Mouse (Mus musculus) embryonic facial prominence, embryonic 11.5 days (tissue): ENCODE data around the gene Stk10. TPM values are rescaled to one million over a fixed set of nuclear protein-coding genes. Genes with fewer than 3 reads are reported as not detected.

Experiments
- ATAC-seq: fragments of 200-750 bp; cut with Nextera tagmentation; replicated peaks from 2 replicates; pipeline ENCODE4 v1.8.0; 2017; ENCODE audit warnings: low read depth; ENCODE audit not compliant: insufficient number of reproducible peaks, low FRiP score, low TSS enrichment
- DNase-seq: peaks from one replicate; pipeline ENCODE4 v3.0.0-alpha.2; 2015; ENCODE audit warnings: low spot score
- H3K27ac ChIP-seq: fragments of 300-500 bp; sonication (generic); replicated peaks from 2 replicates; pipeline ENCODE4 v1.5.1; 2014; ENCODE audit warnings: mild to moderate bottlenecking, low read depth, low read length, control low read depth
- H3K27me3 ChIP-seq: fragments of 300-500 bp; sonication (generic); 2 replicates; pipeline ENCODE4 v1.6.1; 2014; ENCODE audit warnings: mild to moderate bottlenecking, low read length, moderate library complexity, mixed read lengths; ENCODE audit not compliant: control insufficient read depth, insufficient read depth
- H3K36me3 ChIP-seq: fragments of 300-500 bp; sonication (generic); replicated peaks from 2 replicates; pipeline ENCODE4 v1.6.1; 2014; ENCODE audit warnings: low read depth, mild to moderate bottlenecking, low read length, moderate library complexity, mixed read lengths; ENCODE audit not compliant: control insufficient read depth, insufficient read depth
- H3K4me1 ChIP-seq: fragments of 300-500 bp; sonication (generic); 2 replicates; pipeline ENCODE4 v1.6.1; 2014; ENCODE audit warnings: low read length, mixed read lengths; ENCODE audit not compliant: control insufficient read depth, insufficient read depth
- H3K4me2 ChIP-seq: fragments of 300-500 bp; sonication (generic); 2 replicates; pipeline ENCODE4 v1.6.1; 2014; ENCODE audit warnings: low read depth, mild to moderate bottlenecking, control low read depth, low read length, moderate library complexity
- H3K4me3 ChIP-seq: fragments of 300-500 bp; sonication (generic); 2 replicates; pipeline ENCODE4 v1.5.1; 2014; ENCODE audit warnings: low read depth, low read length, control low read depth
- H3K9ac ChIP-seq: fragments of 300-500 bp; sonication (generic); replicated peaks from 2 replicates; pipeline ENCODE4 v1.6.1; 2014; ENCODE audit warnings: mild to moderate bottlenecking, control low read depth, low read length
- H3K9me3 ChIP-seq: fragments of 300-500 bp; sonication (generic); replicated peaks from 2 replicates; pipeline ENCODE4 v1.6.1; 2016; ENCODE audit warnings: mild to moderate bottlenecking, low read length, inconsistent platforms, mixed read lengths; ENCODE audit not compliant: control insufficient read depth
- WGBS: fragments of 180-500 bp; shearing (Covaris S2); extraction: QIAGEN DNeasy Blood & Tissue Kit; methylation state at CpG from one replicate; pipeline ENCODE4 v1.1.7; 2014; 5-methylcytosine and 5-hydroxymethylcytosine counted together
- polyA plus RNA-seq: library from polyadenylated mRNA; unstranded; fragments of >200 nt; fragmentation: Nextera tagmentation; extraction: Ambion mirVana; gene quantifications from 2 replicates; pipeline ENCODE4 v1.2.1, GENCODE M21; 2014

Gene Stk10
- polyA plus RNA-seq, 1 experiment from 2014 or later: 1.4 TPM

GRCm38 (mm10) chr11:32539717-32540116, 6.6 kb downstream of the Stk10 start:
- no peak overlapping the region for H3K27ac ChIP-seq
- no peaks in the 10 kb centered on the region for H3K27me3 ChIP-seq
- H3K36me3 ChIP-seq: no peaks in the 10 kb centered on the region
- ATAC-seq: no peak
- 80% methylated on average over 7 of the region's 7 CpGs for WGBS
- no peak for DNase-seq
- H3K4me1 ChIP-seq: no peaks in the 10 kb centered on the region
- H3K4me2 ChIP-seq: no peak overlapping the region
- no peaks in the 10 kb centered on the region for H3K9me3 ChIP-seq
- no peak overlapping the region for H3K9ac ChIP-seq
- H3K4me3 ChIP-seq: no peak overlapping the region

- ATAC-seq (no peak), DNase-seq (no peak)
- no peaks in the 10 kb centered on the region for H3K4me1 ChIP-seq
- H3K27me3 ChIP-seq: no peaks in the 10 kb centered on the region
- no peak overlapping the region for H3K27ac ChIP-seq
- H3K9me3 ChIP-seq: no peaks in the 10 kb centered on the region
- no peaks in the 10 kb centered on the region for H3K36me3 ChIP-seq
- WGBS: 77% methylated on average over 6 of the region's 6 CpGs
- no peak overlapping the region for H3K9ac ChIP-seq
- no peak overlapping the region for H3K4me2 ChIP-seq
- H3K4me3 ChIP-seq: no peak overlapping the region
Observed at GRCm38 (mm10) chr11:32540463-32540862, 7.4 kb downstream of the Stk10 start.

DNA sequence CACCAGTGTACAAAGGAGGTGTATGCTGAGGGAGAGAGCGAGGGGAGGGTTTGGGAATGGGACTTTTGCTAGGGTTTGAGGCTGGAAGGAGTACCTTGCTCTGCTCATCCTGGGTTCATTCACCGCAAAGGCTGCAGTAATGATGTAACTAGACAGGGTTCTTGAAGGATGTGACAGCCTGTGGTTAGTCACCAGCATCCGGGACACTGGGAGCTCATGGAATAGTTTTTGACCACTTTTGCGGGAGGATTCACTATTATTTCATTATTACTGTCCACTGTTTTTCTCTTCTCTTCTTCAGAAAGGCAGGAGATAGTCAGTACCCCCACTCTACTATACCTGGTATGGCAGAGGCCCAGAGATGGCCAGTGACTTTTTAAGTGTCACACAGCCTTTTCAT, 9.1 kb downstream of the Stk10 start:
- Histone ChIP-seq H3K9me3 (no peaks in the 10 kb centered on the region), H3K4me2 (no peak overlapping the region), H3K9ac (no peak overlapping the region), H3K4me1 (no peaks in the 10 kb centered on the region), H3K27ac (no peak overlapping the region), H3K27me3 (no peaks in the 10 kb centered on the region), H3K4me3 (no peak overlapping the region), H3K36me3 (no peaks in the 10 kb centered on the region)
- DNase-seq (no peak), ATAC-seq (no peak)
- WGBS: 92% methylated on average over 4 of the region's 4 CpGs

DNA sequence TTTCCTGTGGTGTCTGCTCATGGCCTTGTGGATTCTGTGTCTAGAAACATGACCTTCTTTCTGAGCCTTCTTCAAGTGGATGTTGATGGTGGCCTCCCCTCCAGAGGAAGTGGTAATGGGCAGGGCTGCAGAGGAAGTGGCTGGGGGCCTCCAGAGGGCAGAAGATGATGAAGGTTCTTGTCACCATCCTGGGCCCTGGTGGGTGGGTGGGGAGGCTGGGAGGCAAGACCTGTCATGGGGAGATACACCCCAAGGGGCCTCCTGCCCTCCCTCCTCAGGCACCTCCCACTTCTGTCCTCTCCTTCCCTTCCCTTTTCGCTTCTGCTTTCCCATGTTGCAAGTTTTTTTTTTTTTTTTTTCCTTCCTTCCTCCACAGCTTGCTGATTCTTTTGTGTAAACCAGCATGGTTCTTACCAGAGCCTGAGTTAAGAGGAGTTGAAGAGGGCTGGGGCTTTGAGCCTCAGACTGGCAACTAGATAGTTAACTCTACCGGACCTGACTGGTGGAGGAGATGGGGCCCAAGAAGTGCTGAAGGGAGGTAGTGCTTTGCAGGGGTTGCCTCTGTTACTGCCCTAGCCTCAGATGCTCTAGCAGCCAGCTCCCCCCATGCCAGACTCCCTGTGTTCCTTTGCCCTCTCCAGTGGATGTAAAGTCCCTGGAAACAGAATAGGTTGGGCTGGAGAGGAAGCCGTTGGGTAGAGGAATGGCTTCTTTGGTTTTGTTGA, 9.7 kb downstream of the Stk10 start:
- H3K27me3 ChIP-seq: no peaks in the 10 kb centered on the region
- H3K4me2 ChIP-seq: no peak overlapping the region
- H3K36me3 ChIP-seq: no peaks in the 10 kb centered on the region
- no peaks in the 10 kb centered on the region for H3K4me1 ChIP-seq
- H3K9ac ChIP-seq: no peak overlapping the region
- WGBS: 54% methylated on average over 3 of the region's 3 CpGs
- no peaks in the 10 kb centered on the region for H3K9me3 ChIP-seq
- no peak for DNase-seq
- no peak for ATAC-seq
- no peak overlapping the region for H3K27ac ChIP-seq
- H3K4me3 ChIP-seq: no peak overlapping the region

DNA sequence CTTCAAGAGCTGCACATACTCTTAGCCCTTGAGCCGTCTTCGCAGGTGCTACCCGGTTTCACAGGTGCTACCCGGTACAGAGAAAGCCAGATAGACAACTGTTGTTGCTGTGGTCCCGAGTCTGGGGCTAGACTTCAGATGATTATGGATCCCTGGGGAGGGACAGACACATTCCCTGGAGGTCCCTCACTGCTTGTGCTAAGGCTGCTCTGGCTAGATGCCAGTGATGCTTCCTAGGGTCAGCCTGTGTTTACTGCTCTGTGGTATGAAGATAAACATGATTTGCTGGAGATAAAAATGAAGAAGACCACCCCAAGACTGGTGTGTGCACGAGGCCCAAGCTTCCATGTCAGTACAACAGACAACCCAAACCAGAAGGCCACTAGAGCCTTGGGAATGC, 10.9 kb downstream of the Stk10 start:
- Histone ChIP-seq H3K4me3 (no peak overlapping the region), H3K4me2 (no peak overlapping the region), H3K4me1 (no peaks in the 10 kb centered on the region), H3K27me3 (no peaks in the 10 kb centered on the region), H3K9ac (no peak overlapping the region), H3K27ac (no peak overlapping the region), H3K9me3 (no peaks in the 10 kb centered on the region), H3K36me3 (no peaks in the 10 kb centered on the region)
- no peak for DNase-seq
- WGBS: 86% methylated on average over 6 of the region's 6 CpGs
- ATAC-seq: no peak

- H3K9ac ChIP-seq: no peak overlapping the region
- no peak overlapping the region for H3K4me2 ChIP-seq
- ATAC-seq: no peak
- 91% methylated on average over 5 of the region's 5 CpGs for WGBS
- no peaks in the 10 kb centered on the region for H3K27me3 ChIP-seq
- no peaks in the 10 kb centered on the region for H3K36me3 ChIP-seq
- H3K4me3 ChIP-seq: no peak overlapping the region
- DNase-seq: no peak
- H3K9me3 ChIP-seq: no peaks in the 10 kb centered on the region
- no peaks in the 10 kb centered on the region for H3K4me1 ChIP-seq
- H3K27ac ChIP-seq: no peak overlapping the region
Observed at GRCm38 (mm10) chr11:32544497-32544896, 11.4 kb downstream of the Stk10 start.

- Histone ChIP-seq H3K4me1 (no peaks in the 10 kb centered on the region), H3K27me3 (no peaks in the 10 kb centered on the region), H3K4me2 (no peak overlapping the region), H3K27ac (no peak overlapping the region), H3K9ac (no peak overlapping the region), H3K36me3 (no peaks in the 10 kb centered on the region), H3K4me3 (no peak overlapping the region), H3K9me3 (no peaks in the 10 kb centered on the region)
- 79% methylated on average over 12 of the region's 12 CpGs for WGBS
- ATAC-seq: no peak
- no peak for DNase-seq
Observed at GRCm38 (mm10) chr11:32545605-32546004, 12.5 kb downstream of the Stk10 start.

DNA sequence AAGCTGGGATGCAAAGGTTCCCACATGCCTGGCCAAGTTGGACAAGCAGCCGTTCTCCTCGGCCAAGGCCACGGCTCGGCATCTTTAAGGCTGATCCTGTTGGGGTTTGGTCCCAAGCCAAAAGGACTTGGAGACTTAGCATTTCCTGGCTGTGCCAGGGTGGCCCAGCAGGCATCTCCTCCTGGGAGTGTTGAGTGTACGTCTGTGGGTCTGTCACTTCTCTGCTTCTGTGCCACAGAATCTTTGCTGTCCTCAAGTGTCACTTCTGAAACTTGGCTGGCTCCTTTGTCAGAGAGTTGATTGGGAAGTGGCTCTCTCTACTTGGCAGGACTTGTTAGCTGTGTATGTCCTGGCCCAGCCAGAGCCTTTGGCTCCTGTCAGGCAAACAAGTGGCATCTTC, 13.4 kb downstream of the Stk10 start:
- Histone ChIP-seq H3K4me2 (no peak overlapping the region), H3K4me3 (no peak overlapping the region), H3K27me3 (no peaks in the 10 kb centered on the region), H3K9me3 (no peaks in the 10 kb centered on the region), H3K4me1 (no peaks in the 10 kb centered on the region), H3K9ac (no peak overlapping the region), H3K36me3 (no peaks in the 10 kb centered on the region), H3K27ac (no peak overlapping the region)
- ATAC-seq (no peak), DNase-seq (no peak)
- 91% methylated on average over 5 of the region's 5 CpGs for WGBS
